23 mouse cellular contexts compared by ENCODE assay signal in the genomic region with DNA sequence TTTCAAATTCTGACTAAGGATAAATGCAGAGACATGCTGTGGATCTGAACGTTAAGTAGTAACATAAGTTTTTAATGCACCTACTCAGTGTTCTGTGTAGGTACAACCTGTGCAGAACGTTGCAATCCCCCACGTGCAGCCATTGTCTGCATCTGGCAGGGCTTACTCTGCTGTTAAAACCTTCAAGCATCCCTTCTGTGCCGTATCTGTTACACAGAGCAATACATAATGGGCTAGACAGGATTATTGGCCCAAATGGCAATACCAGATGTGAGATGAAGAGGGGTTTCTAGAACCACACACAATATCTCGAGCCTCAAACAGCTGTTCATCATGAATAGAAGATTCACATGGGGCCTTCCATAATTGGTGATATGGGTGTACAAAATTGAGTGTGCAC.
"Had no signal": no experiment of that assay in that cellular context is flagged by ENCODE, and none has a peak within 500 bp of the region (broad histone marks: within the 10 kb centered on the region; RNA-seq: fewer than 3 reads in every experiment).

No protein-coding gene starts in this region.

- DNase-seq: kidney, adult 11 months; kidney, adult 8-10 months; kidney, postnatal 10 days; kidney, postnatal 4 days; liver, postnatal 0 days; lung, postnatal 10 days; lung, postnatal 36 days; midbrain, embryonic 14.5 days; right cerebral cortex, adult 18-20 months; right cerebral cortex, postnatal 14 days; right cerebral cortex, postnatal 4 days; thymus, adult 2 months; thymus, postnatal 14 days; thymus, postnatal 4 days had no signal

- H3K9ac ChIP-seq: limb, embryonic 15.5 days; liver, embryonic 14.5 days; liver, postnatal 0 days; lung, embryonic 15.5 days; neural tube, embryonic 12.5 days; neural tube, embryonic 15.5 days had no signal

- H3K4me3 ChIP-seq: limb, embryonic 15.5 days; lung, embryonic 15.5 days; megakaryocyte, embryonic 14.5 days; neural tube, embryonic 12.5 days; neural tube, embryonic 15.5 days had no signal

- H3K9me3 ChIP-seq: limb, embryonic 15.5 days; lung, embryonic 15.5 days; neural tube, embryonic 12.5 days; neural tube, embryonic 15.5 days had no signal

- H3K36me3 ChIP-seq: limb, embryonic 15.5 days; lung, embryonic 15.5 days; neural tube, embryonic 12.5 days; neural tube, embryonic 15.5 days had no signal

- H3K4me1 ChIP-seq: megakaryocyte, embryonic 14.5 days; neural tube, embryonic 12.5 days; neural tube, embryonic 15.5 days had no signal

- H3K4me2 ChIP-seq: limb, embryonic 15.5 days; liver, embryonic 11.5 days; lung, embryonic 15.5 days; midbrain, embryonic 11.5 days; neural tube, embryonic 12.5 days; neural tube, embryonic 15.5 days had no signal

- ATAC-seq: liver, postnatal 0 days had no signal

- H3K27ac ChIP-seq: limb, embryonic 15.5 days; liver, embryonic 14.5 days; lung, embryonic 15.5 days; neural tube, embryonic 12.5 days; neural tube, embryonic 15.5 days; stomach, postnatal 0 days had no signal

- H3K27me3 ChIP-seq: limb, embryonic 15.5 days; lung, embryonic 15.5 days; neural tube, embryonic 15.5 days had no signal
